In genomic region chr7:79920344-79920983, GRCm38 (mm10) we compare ENCODE assay signal across 8 mouse cellular contexts. TPM values are rescaled to one million over a fixed set of nuclear protein-coding genes. Genes with fewer than 3 reads are reported as not detected.
DNase-seq lines count a peak whose midpoint lies in the region; ATAC-seq and TF ChIP-seq lines count a peak whose summit lies in the region.

Ap3s2 (minus strand) TSS chr7:79920649.

- DNase-seq in 416B (ENCODE audit: low read depth): peak; percentile 91
- peak; percentile 89 for DNase-seq in heart, adult 8-10 months (ENCODE audit: low spot score)
- peak; percentile 92 for DNase-seq in kidney, adult 9 months
- peak; percentile 85 for DNase-seq in limb, embryonic 14.5 days (ENCODE audit: low spot score)
- peak; percentile 94 for DNase-seq in midbrain, postnatal 0 days (ENCODE audit: low spot score)
- peak; percentile 69 to 82 for DNase-seq in spleen, postnatal 14 days (ENCODE audit: low spot score in 2 of 2)

- peak within 1 kb of the TSS; percentile 88 for H3K4me3 ChIP-seq in bone marrow, adult 2 months (replicated peaks; ENCODE audit: control insufficient read depth, low read depth, low read length)
- H3K4me3 ChIP-seq in embryonic facial prominence, embryonic 15.5 days (replicated peaks): peak within 1 kb of the TSS; percentile 93
- peak within 1 kb of the TSS; percentile 79 for H3K4me3 ChIP-seq in limb, embryonic 14.5 days (replicated peaks; ENCODE audit: low read length)
- H3K4me3 ChIP-seq in midbrain, postnatal 0 days (ENCODE audit: low read depth, low read length): peak within 1 kb of the TSS; percentile 71

- no peak for TF ChIP-seq CTCF in bone marrow, adult 2 months (IDR thresholded peaks at IDR 0.05; ENCODE audit: control insufficient read depth, insufficient read depth, low read length)
- peak; percentile 8; the same call in 1 of the 2 replicates for TF ChIP-seq CTCF in midbrain, postnatal 0 days (IDR thresholded peaks at IDR 0.05)

- H3K9me3 ChIP-seq in embryonic facial prominence, embryonic 15.5 days (replicated peaks): no peaks in the 10 kb centered on the region
- H3K9me3 ChIP-seq in limb, embryonic 14.5 days (ENCODE audit: control insufficient read depth, low read length): no peaks in the 10 kb centered on the region
- no peaks in the 10 kb centered on the region for H3K9me3 ChIP-seq in midbrain, postnatal 0 days (ENCODE audit: low read length)

- WGBS in bone marrow, adult 2 months: under 1% methylated on average over 34 of the region's 34 CpGs
- under 1% methylated on average over 34 of the region's 34 CpGs for whole genome bisulfite sequencing in embryonic facial prominence, embryonic 15.5 days
- WGBS in limb, embryonic 14.5 days: under 1% methylated on average over 34 of the region's 34 CpGs
- WGBS in midbrain, postnatal 0 days: under 1% methylated on average over 34 of the region's 34 CpGs

- 0 out of 2 replicates have a peak, but pooled peaks cover 1% of the 10 kb centered on the region for H3K36me3 ChIP-seq in embryonic facial prominence, embryonic 15.5 days
- H3K36me3 ChIP-seq in limb, embryonic 14.5 days (ENCODE audit: control insufficient read depth, insufficient read depth, low read length): peaks cover 8% of the 10 kb centered on the region; the same call in 1 of the 2 replicates
- H3K36me3 ChIP-seq in midbrain, postnatal 0 days (ENCODE audit: insufficient read depth, low read length): peaks cover 4% of the 10 kb centered on the region; the same call in 1 of the 2 replicates

- peak within 1 kb of the TSS; percentile 42; the same call in 1 of the 2 replicates for H3K27ac ChIP-seq in bone marrow, adult 2 months (ENCODE audit: control insufficient read depth, insufficient read depth, low read depth, low read length, poor library complexity)
- H3K27ac ChIP-seq in embryonic facial prominence, embryonic 15.5 days (replicated peaks): peak within 1 kb of the TSS; percentile 73
- peak within 1 kb of the TSS; percentile 70; the same call in 1 of the 2 replicates for H3K27ac ChIP-seq in limb, embryonic 14.5 days (replicated peaks; ENCODE audit: low read depth, low read length)
- peak within 1 kb of the TSS; percentile 87 for H3K27ac ChIP-seq in midbrain, postnatal 0 days (ENCODE audit: low read depth, low read length)

- no peaks in the 10 kb centered on the region for H3K27me3 ChIP-seq in embryonic facial prominence, embryonic 15.5 days
- H3K27me3 ChIP-seq in limb, embryonic 14.5 days (ENCODE audit: control insufficient read depth, insufficient read depth, low read length): no peaks in the 10 kb centered on the region
- no peaks in the 10 kb centered on the region for H3K27me3 ChIP-seq in midbrain, postnatal 0 days (ENCODE audit: insufficient read depth, low read length)

- ATAC-seq in embryonic facial prominence, embryonic 15.5 days (ENCODE audit: insufficient number of reproducible peaks, low FRiP score, low TSS enrichment, low read depth): peak; percentile 94
- ATAC-seq in limb, embryonic 14.5 days (ENCODE audit: low FRiP score, low read depth): peak; percentile 90
- ATAC-seq in midbrain, postnatal 0 days (ENCODE audit: low FRiP score): peak; percentile 96

- H3K4me1 ChIP-seq in bone marrow, adult 2 months (ENCODE audit: control insufficient read depth, insufficient read depth, low read length): no peaks in the 10 kb centered on the region
- peaks cover 9% of the 10 kb centered on the region for H3K4me1 ChIP-seq in embryonic facial prominence, embryonic 15.5 days
- H3K4me1 ChIP-seq in limb, embryonic 14.5 days (ENCODE audit: control insufficient read depth, insufficient read depth, low read length): peaks cover 5% of the 10 kb centered on the region
- 0 out of 2 replicates have a peak, but pooled peaks cover 8% of the 10 kb centered on the region for H3K4me1 ChIP-seq in midbrain, postnatal 0 days (ENCODE audit: insufficient read depth, low read length)

- peak; percentile 82; the same call in 1 of the 2 replicates for TF ChIP-seq POLR2A in bone marrow, adult 2 months (IDR thresholded peaks at IDR 0.05; ENCODE audit: borderline replicate concordance, control insufficient read depth, low read depth, low read length)
- TF ChIP-seq POLR2A in limb, embryonic 14.5 days (IDR thresholded peaks at IDR 0.05; ENCODE audit: borderline replicate concordance, extremely low read depth, insufficient read depth, insufficient read length): peak; percentile 79; the same call in 1 of the 2 replicates

- peak within 1 kb of the TSS; percentile 81 for H3K9ac ChIP-seq in embryonic facial prominence, embryonic 15.5 days
- peak within 1 kb of the TSS; percentile 80 for H3K9ac ChIP-seq in limb, embryonic 14.5 days (ENCODE audit: low read depth, low read length, severe bottlenecking)
- H3K9ac ChIP-seq in midbrain, postnatal 0 days (replicated peaks; ENCODE audit: low read length, poor library complexity, severe bottlenecking): peak within 1 kb of the TSS; percentile 77

- peak within 1 kb of the TSS; percentile 78 for H3K4me2 ChIP-seq in embryonic facial prominence, embryonic 15.5 days (replicated peaks)
- peak within 1 kb of the TSS; percentile 49 for H3K4me2 ChIP-seq in limb, embryonic 14.5 days (replicated peaks; ENCODE audit: low read depth, low read length, severe bottlenecking)
- H3K4me2 ChIP-seq in midbrain, postnatal 0 days (ENCODE audit: low read depth, low read length, poor library complexity, severe bottlenecking): peak within 1 kb of the TSS; percentile 58

RNA-seq across cellular contexts. Expression of gene Ap3s2, which starts in this region (rescaled TPM):
- 9.0 and 14.5 TPM in 2 replicates for polyA plus RNA-seq in bone marrow, adult 2 months (2011; ENCODE audit: insufficient read depth, insufficient read length, low replicate concordance, missing spikeins)
- 23.9 and 30.4 TPM in 2 replicates for polyA plus RNA-seq in embryonic facial prominence, embryonic 15.5 days (2015; fragmentation: Nextera tagmentation; extraction: Ambion mirVana)
- total RNA-seq in heart, adult 8-10 months (2022): 10 to 100 TPM; 20.6 to 28.6 (median 22.6) TPM
- polyA plus RNA-seq in limb, embryonic 14.5 days (2012; rRNA removed): 23.1 and 28.8 TPM in 2 replicates
- 27.3 and 30.3 TPM in 2 replicates for polyA plus RNA-seq in limb, embryonic 14.5 days (2014; fragmentation: Nextera tagmentation; extraction: Ambion mirVana)
- total RNA-seq in midbrain, postnatal 0 days (2014; rRNA removed): 38.8 and 41.4 TPM in 2 replicates
- polyA plus RNA-seq in midbrain, postnatal 0 days (2015; fragmentation: Nextera tagmentation; extraction: Ambion mirVana): 38.6 and 40.9 TPM in 2 replicates

Comparison
In these comparisons a context has a peak if more than half of its experiments do, and no peak if none do; other contexts are left out.
1. Peak in every context shown above with its lines: DNase-seq, ATAC-seq, H3K4me3 ChIP-seq and H3K27ac ChIP-seq.